Mouse (Mus musculus) cerebellum, adult 2 months (tissue): ENCODE measurements around the gene Zbtb20.

Experiments
- CTCF ChIP-seq: fragments of 200-500 bp; IDR thresholded peaks from 2 replicates; pipeline ENCODE4 v1.5.1; 2011; ENCODE audit warnings: low read depth, mild to moderate bottlenecking, control low read depth, low read length, moderate library complexity, borderline replicate concordance; ENCODE audit not compliant: insufficient read depth
- POLR2A ChIP-seq: fragments of 200-500 bp; IDR thresholded peaks from 2 replicates; pipeline ENCODE4 v1.6.1; 2011; ENCODE audit warnings: low read length, control low read depth, borderline replicate concordance; ENCODE audit not compliant: insufficient read depth

GRCm38 (mm10) chr16:43610375-43610774 lies 734.7 kb downstream of the Zbtb20 start:
- TF ChIP-seq CTCF = no peak
- no peak for TF ChIP-seq POLR2A
